Mouse (Mus musculus) intestine, postnatal 0 days (tissue): ENCODE measurements around the gene Zdhhc18. TPM values are rescaled to one million over a fixed set of nuclear protein-coding genes. Genes with fewer than 3 reads are reported as not detected.
A peak's percentile ranks its signal among the peaks of the same experiment; 100 is the strongest.

Experiments
- ATAC-seq: fragments of 200-750 bp; cut with Nextera tagmentation; 2 replicates; pipeline ENCODE4 v1.8.0; 2017; ENCODE audit warnings: mild to moderate bottlenecking, moderate TSS enrichment, moderate library complexity
- H3K27ac ChIP-seq: fragments of 300-500 bp; sonication (generic); 2 replicates; pipeline ENCODE4 v1.5.1; 2014; ENCODE audit warnings: mild to moderate bottlenecking, low read depth, low read length, moderate library complexity
- H3K27me3 ChIP-seq: fragments of 300-500 bp; sonication (generic); replicated peaks from 2 replicates; pipeline ENCODE4 v1.6.1; 2014; ENCODE audit warnings: low read length, mixed read lengths; ENCODE audit not compliant: control insufficient read depth, insufficient read depth
- H3K36me3 ChIP-seq: fragments of 300-500 bp; sonication (generic); 2 replicates; pipeline ENCODE4 v1.6.1; 2014; ENCODE audit warnings: mild to moderate bottlenecking, moderate library complexity; ENCODE audit not compliant: control insufficient read depth, insufficient read depth
- H3K4me1 ChIP-seq: fragments of 300-500 bp; sonication (generic); replicated peaks from 2 replicates; pipeline ENCODE4 v1.6.1; 2014; ENCODE audit warnings: antibody characterized with exemption, low read length, mixed read lengths; ENCODE audit not compliant: control insufficient read depth, insufficient read depth
- H3K4me2 ChIP-seq: fragments of 300-500 bp; sonication (generic); replicated peaks from 2 replicates; pipeline ENCODE4 v1.6.1; 2014; ENCODE audit warnings: low read depth, mild to moderate bottlenecking, moderate library complexity
- H3K4me3 ChIP-seq: fragments of 300-500 bp; sonication (generic); 2 replicates; pipeline ENCODE4 v1.5.1; 2014; ENCODE audit warnings: low read depth, low read length
- H3K9ac ChIP-seq: fragments of 300-500 bp; sonication (generic); 2 replicates; pipeline ENCODE4 v1.6.1; 2014; ENCODE audit warnings: mild to moderate bottlenecking, low read depth, low read length
- H3K9me3 ChIP-seq: fragments of 300-500 bp; sonication (generic); 2 replicates; pipeline ENCODE4 v1.6.1; 2016; ENCODE audit warnings: mixed run types; ENCODE audit not compliant: control insufficient read depth
- CTCF ChIP-seq: sonication (generic); IDR thresholded peaks from 2 replicates; pipeline ENCODE4 v1.5.1; 2016; ENCODE audit warnings: low read depth, mild to moderate bottlenecking, control low read depth, antibody characterized with exemption, moderate library complexity
- WGBS: fragments of 180-500 bp; shearing (Covaris S2); extraction: QIAGEN DNeasy Blood & Tissue Kit; methylation state at CpG from one replicate; pipeline ENCODE4 v1.1.7; 2014; 5-methylcytosine and 5-hydroxymethylcytosine counted together
- polyA plus RNA-seq: library from polyadenylated mRNA; unstranded; fragments of >200 nt; fragmentation: Nextera tagmentation; extraction: Ambion mirVana; gene quantifications from 2 replicates; pipeline ENCODE4 v1.2.1, GENCODE M21; 2015

Zdhhc18 gene
- polyA plus RNA-seq, 1 experiment from 2014 or later, result 2.3 TPM

GRCm38 (mm10) chr4:133570066-133570466, 79.9 kb downstream of the Zdhhc18 start:
- 0 out of 2 replicates have a peak, but pooled peaks cover 2% of the 10 kb centered on the region for H3K4me1 ChIP-seq
- ATAC-seq, result peak; percentile 74
- no peaks in the 10 kb centered on the region for H3K9me3 ChIP-seq
- H3K36me3 ChIP-seq, result no peaks in the 10 kb centered on the region
- no peaks in the 10 kb centered on the region for H3K27me3 ChIP-seq
- H3K4me2 ChIP-seq, result peak overlapping the region; percentile 43; the same call in 1 of the 2 replicates
- no peak overlapping the region for H3K4me3 ChIP-seq
- 20% methylated on average over 10 of the region's 10 CpGs for WGBS
- peak overlapping the region; percentile 81 for H3K27ac ChIP-seq
- H3K9ac ChIP-seq, result peak overlapping the region; percentile 27; the same call in 1 of the 2 replicates
- no peak for TF ChIP-seq CTCF

GRCm38 (mm10) chr4:133569291-133570065, 80.5 kb downstream of the Zdhhc18 start:
- Histone ChIP-seq H3K27me3 (no peaks in the 10 kb centered on the region), H3K4me2 (peak overlapping the region; percentile 43; the same call in 1 of the 2 replicates), H3K27ac (peak overlapping the region; percentile 81), H3K4me1 (no peaks in the 10 kb centered on the region), H3K4me3 (no peak overlapping the region), H3K9ac (peak overlapping the region; percentile 27; the same call in 1 of the 2 replicates), H3K9me3 (no peaks in the 10 kb centered on the region), H3K36me3 (no peaks in the 10 kb centered on the region)
- peak; percentile 28 for ATAC-seq
- WGBS, result 39% methylated on average over 10 of the region's 10 CpGs
- no peak for TF ChIP-seq CTCF

GRCm38 (mm10) chr4:133567251-133567650, 82.7 kb downstream of the Zdhhc18 start:
- Histone ChIP-seq H3K9me3 (no peaks in the 10 kb centered on the region), H3K4me1 (no peaks in the 10 kb centered on the region), H3K4me2 (no peak overlapping the region), H3K4me3 (no peak overlapping the region), H3K36me3 (no peaks in the 10 kb centered on the region), H3K27me3 (no peaks in the 10 kb centered on the region), H3K27ac (no peak overlapping the region), H3K9ac (no peak overlapping the region)
- ATAC-seq, result no peak
- WGBS, result 23% methylated on average over 8 of the region's 8 CpGs
- TF ChIP-seq CTCF, result no peak

GRCm38 (mm10) chr4:133563123-133563571, 86.8 kb downstream of the Zdhhc18 start:
- no peak overlapping the region for H3K9ac ChIP-seq
- WGBS, result 67% methylated on average over 11 of the region's 11 CpGs
- no peak overlapping the region for H3K4me3 ChIP-seq
- no peak for TF ChIP-seq CTCF
- no peak overlapping the region for H3K27ac ChIP-seq
- H3K4me2 ChIP-seq, result no peak overlapping the region
- no peak for ATAC-seq
- H3K4me1 ChIP-seq, result no peaks in the 10 kb centered on the region
- H3K27me3 ChIP-seq, result no peaks in the 10 kb centered on the region
- no peaks in the 10 kb centered on the region for H3K36me3 ChIP-seq
- no peaks in the 10 kb centered on the region for H3K9me3 ChIP-seq

GRCm38 (mm10) chr4:133561622-133562021, 88.3 kb downstream of the Zdhhc18 start:
- Histone ChIP-seq H3K9me3 (no peaks in the 10 kb centered on the region), H3K9ac (no peak overlapping the region), H3K36me3 (no peaks in the 10 kb centered on the region), H3K4me1 (no peaks in the 10 kb centered on the region), H3K27ac (peak overlapping the region; percentile 46; the same call in 1 of the 2 replicates), H3K27me3 (no peaks in the 10 kb centered on the region), H3K4me3 (no peak overlapping the region), H3K4me2 (no peak overlapping the region)
- no peak for TF ChIP-seq CTCF
- 41% methylated on average over 4 of the region's 4 CpGs for WGBS
- ATAC-seq, result peak; percentile 64

- Histone ChIP-seq H3K4me3 (no peak overlapping the region), H3K4me2 (no peak overlapping the region), H3K36me3 (no peaks in the 10 kb centered on the region), H3K9ac (no peak overlapping the region), H3K27me3 (no peaks in the 10 kb centered on the region), H3K27ac (peak overlapping the region; percentile 24; the same call in 1 of the 2 replicates), H3K9me3 (no peaks in the 10 kb centered on the region), H3K4me1 (no peaks in the 10 kb centered on the region)
- no peak for ATAC-seq
- WGBS, result 54% methylated on average over 4 of the region's 4 CpGs
- no peak for TF ChIP-seq CTCF
These were observed 90.1 kb downstream of the Zdhhc18 start for GRCm38 (mm10) chr4:133559846-133560245.
